Mouse (Mus musculus): ENCODE measurements around the gene Il1rapl2.

GRCm38 (mm10) chrX:137923490-137923889, 353.1 kb downstream of the Il1rapl2 start:
- TF ChIP-seq CTCF (IDR thresholded peaks at IDR 0.05) = no peak
- no peak for TF ChIP-seq EP300 (IDR thresholded peaks at IDR 0.05)
